Mouse (Mus musculus) C2C12 (cell line): ENCODE measurements around the gene Trp53rkb.

Source experiments
- CTCF ChIP-seq: IDR thresholded peaks from one replicate; pipeline ENCODE4 v1.5.1; 2011; ENCODE audit not compliant: control insufficient read depth, insufficient read depth, insufficient read length
- FOSL1 ChIP-seq: IDR thresholded peaks from one replicate; pipeline ENCODE4 v1.8.0; 2011; ENCODE audit warnings: mild to moderate bottlenecking, low read length; ENCODE audit not compliant: poor library complexity, insufficient read depth, severe bottlenecking
- MYOD1 ChIP-seq: IDR thresholded peaks from one replicate; pipeline ENCODE4 v1.6.1; 2011; ENCODE audit warnings: low read depth; ENCODE audit not compliant: control insufficient read depth, insufficient read length

DNA sequence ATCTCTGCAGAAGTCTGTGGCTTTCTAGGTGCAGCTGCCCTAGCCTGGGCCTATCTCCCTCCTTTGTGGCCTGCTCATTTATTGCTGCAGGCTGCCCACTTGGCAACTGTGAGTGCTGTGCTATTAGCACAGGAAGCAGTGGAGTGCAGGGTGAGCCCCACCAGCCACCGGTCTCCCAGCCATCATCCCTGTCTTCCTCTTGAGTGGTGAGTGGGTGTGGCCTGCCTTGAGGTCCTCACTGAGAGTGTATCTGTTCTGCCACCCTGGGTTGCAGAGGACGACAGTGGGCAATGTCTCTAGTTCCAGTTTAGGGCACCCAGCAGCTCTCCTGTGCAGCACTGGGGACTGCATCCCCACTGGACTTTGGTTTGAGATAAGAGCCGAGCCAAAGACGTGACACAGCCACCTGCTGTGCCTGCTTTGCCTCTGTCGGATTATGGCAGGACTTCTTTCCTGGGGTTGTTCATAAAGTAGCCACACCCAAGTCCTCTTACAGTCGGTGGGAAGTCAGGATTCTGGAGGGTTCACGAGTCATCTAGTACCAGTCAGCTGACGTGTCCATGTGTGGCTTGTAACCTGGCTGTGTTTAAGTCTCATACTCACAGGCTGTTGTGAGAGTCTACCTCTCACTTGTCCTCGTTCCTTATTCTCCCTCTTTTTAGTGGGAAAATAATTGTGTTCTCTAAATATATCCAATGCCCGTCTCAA, 29.9 kb downstream of the Trp53rkb start:
- no peak for TF ChIP-seq CTCF
- no peak for TF ChIP-seq FOSL1
- no peak for TF ChIP-seq MYOD1
